Mouse (Mus musculus) forebrain, embryonic 13.5 days (tissue): ENCODE measurements around the gene Lbhd1. TPM values are rescaled to one million over a fixed set of nuclear protein-coding genes. Genes with fewer than 3 reads are reported as not detected.

ENCODE experiments used
- microRNA-seq: library from miRNA; unstranded; fragments of <30 nt; microRNA quantifications from one replicate; pipeline ENCODE4, GENCODE M21; 2016
- polyA plus RNA-seq: library from polyadenylated mRNA; unstranded; fragments of >200 nt; fragmentation: Nextera tagmentation; extraction: Ambion mirVana; gene quantifications from 2 replicates; pipeline ENCODE4 v1.2.1, GENCODE M21; 2015

Lbhd1 gene
- polyA plus RNA-seq, 1 experiment from 2014 or later: 85.7 TPM

Small RNA genes lying within 50 kb of the gene (microRNA-seq; reads per million reads assigned to microRNA genes)
- gene Mir5136: 0.80 reads per million

Other genes with a start within 250 kb of the Lbhd1 start
- 0.94 and 1.3 TPM in 2 replicates for gene Chrm1, start 219.9 kb upstream of the Lbhd1 start, polyA plus RNA-seq
- 135 and 143 TPM in 2 replicates for gene Slc3a2, start 160.4 kb upstream of the Lbhd1 start, polyA plus RNA-seq
- 92.0 and 97.4 TPM in 2 replicates for gene Wdr74, start 147.9 kb upstream of the Lbhd1 start, polyA plus RNA-seq
- 1.9 and 3.7 TPM in 2 replicates for gene 1700092M07Rik, start 143.0 kb upstream of the Lbhd1 start, polyA plus RNA-seq
- gene Stx5a, start 142.3 kb upstream of the Lbhd1 start, polyA plus RNA-seq: 117 and 118 TPM in 2 replicates
- gene Nxf1, start 126.7 kb upstream of the Lbhd1 start, polyA plus RNA-seq: 194 and 211 TPM in 2 replicates
- gene Tmem223, start 112.7 kb upstream of the Lbhd1 start, polyA plus RNA-seq: 260 and 261 TPM in 2 replicates
- 35.9 and 36.5 TPM in 2 replicates for gene Tmem179b, start 109.3 kb upstream of the Lbhd1 start, polyA plus RNA-seq
- gene Taf6l, start 97.3 kb upstream of the Lbhd1 start, polyA plus RNA-seq: 30.1 and 33.0 TPM in 2 replicates
- 174 and 190 TPM in 2 replicates for gene Polr2g, start 85.2 kb upstream of the Lbhd1 start, polyA plus RNA-seq
- gene Zbtb3, start 81.2 kb upstream of the Lbhd1 start, polyA plus RNA-seq: 7.9 and 8.5 TPM in 2 replicates
- gene Ttc9c, start 64.4 kb upstream of the Lbhd1 start, polyA plus RNA-seq: 86.1 and 89.1 TPM in 2 replicates
- 6.4 and 6.8 TPM in 2 replicates for gene Hnrnpul2, start 63.7 kb upstream of the Lbhd1 start, polyA plus RNA-seq
- gene AC129217.1, start 54.0 kb upstream of the Lbhd1 start, polyA plus RNA-seq: not detected in 2 replicates
- 66.9 and 72.1 TPM in 2 replicates for gene Bscl2, start 46.3 kb upstream of the Lbhd1 start, polyA plus RNA-seq
- 198 and 204 TPM in 2 replicates for gene Gng3, start 44.5 kb upstream of the Lbhd1 start, polyA plus RNA-seq
- gene Lrrn4cl, start 33.0 kb upstream of the Lbhd1 start, polyA plus RNA-seq: 0.28 and 0.39 TPM in 2 replicates
- gene Ubxn1, start 12.2 kb upstream of the Lbhd1 start, polyA plus RNA-seq: 188 and 194 TPM in 2 replicates
- 61.8 and 64.6 TPM in 2 replicates for gene Uqcc3, start 2.8 kb upstream of the Lbhd1 start, polyA plus RNA-seq
- gene Gm49403, start 198 bp downstream of the Lbhd1 start, polyA plus RNA-seq: not detected in 2 replicates
- gene 1810009A15Rik, start 5.1 kb downstream of the Lbhd1 start, polyA plus RNA-seq: 92.5 and 97.7 TPM in 2 replicates
- gene Gm49416, start 5.2 kb downstream of the Lbhd1 start, polyA plus RNA-seq: not detected in 2 replicates
- 37.9 and 44.5 TPM in 2 replicates for gene Ints5, start 9.3 kb downstream of the Lbhd1 start, polyA plus RNA-seq
- 83.6 and 91.5 TPM in 2 replicates for gene Ganab, start 14.3 kb downstream of the Lbhd1 start, polyA plus RNA-seq
- 66.4 and 69.5 TPM in 2 replicates for gene B3gat3, start 36.6 kb downstream of the Lbhd1 start, polyA plus RNA-seq
- 1.2 and 1.3 TPM in 2 replicates for gene Rom1, start 45.6 kb downstream of the Lbhd1 start, polyA plus RNA-seq
- gene Eml3, start 45.8 kb downstream of the Lbhd1 start, polyA plus RNA-seq: 8.9 and 9.6 TPM in 2 replicates
- gene Mta2, start 58.1 kb downstream of the Lbhd1 start, polyA plus RNA-seq: 178 and 180 TPM in 2 replicates
- gene Tut1, start 70.1 kb downstream of the Lbhd1 start, polyA plus RNA-seq: 35.3 and 36.7 TPM in 2 replicates
- gene Eef1g, start 83.3 kb downstream of the Lbhd1 start, polyA plus RNA-seq: 369 and 373 TPM in 2 replicates
- gene Ahnak, start 105.6 kb downstream of the Lbhd1 start, polyA plus RNA-seq: 2.8 and 3.0 TPM in 2 replicates
- gene Scgb1a1, start 204.2 kb downstream of the Lbhd1 start, polyA plus RNA-seq: not detected in 2 replicates